Mouse (Mus musculus): ENCODE results near the gene Slc22a5. TPM values are rescaled to one million over a fixed set of nuclear protein-coding genes. Genes with fewer than 3 reads are reported as not detected.
"Not testable (repeated sequence)": the region's sequence is repeated elsewhere in the genome, so short reads cannot be mapped to it uniquely, and the experiment has no call there.

Slc22a5 gene
- polyA plus RNA-seq, 1 experiment from 2014 or later: 12.9 TPM

DNA sequence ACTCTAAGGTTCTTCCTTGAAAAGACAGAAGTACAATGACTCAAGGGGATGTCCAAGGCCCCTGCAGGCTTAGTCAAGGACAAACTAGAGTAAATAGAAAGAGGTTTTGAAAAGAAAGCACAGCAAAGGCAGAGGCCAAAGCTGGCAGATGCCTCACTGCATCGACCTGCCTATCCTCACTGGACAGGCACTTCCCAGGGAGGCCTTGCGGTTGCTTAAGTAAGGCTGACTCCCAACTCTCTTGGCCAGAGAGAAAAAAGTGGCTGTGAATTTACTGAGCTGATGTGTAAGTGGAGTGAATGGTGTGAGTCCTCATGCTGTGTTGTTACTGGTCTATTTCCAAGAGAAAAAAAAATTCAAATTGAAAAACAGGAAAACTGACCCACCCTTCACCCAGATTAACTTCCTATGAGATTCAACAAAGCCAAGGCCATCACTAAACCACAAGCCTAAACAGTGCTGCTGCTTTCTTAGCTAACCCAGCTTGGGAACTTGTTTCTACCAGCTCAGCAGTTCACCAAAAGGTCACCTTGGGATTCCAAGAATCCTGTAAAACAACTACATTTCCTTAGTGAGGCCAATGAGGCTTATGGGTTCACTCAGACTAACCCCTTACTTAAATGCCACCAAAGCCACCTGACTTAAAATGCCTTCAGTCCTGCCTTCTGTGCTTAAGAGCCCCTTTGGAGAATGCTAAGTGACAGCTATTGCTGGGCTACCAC is 19.5 kb downstream of the Slc22a5 start:
- Histone ChIP-seq H3K36me3 (ENCODE audit: control insufficient read depth, insufficient read depth, low read length) (0 out of 2 replicates have a peak, but pooled peaks cover 9% of the 10 kb centered on the region), H3K9me3 (ENCODE audit: control insufficient read depth, low read length) (no peaks in the 10 kb centered on the region), H3K4me2 (replicated peaks; ENCODE audit: low read depth, low read length) (no peak overlapping the region), H3K27me3 (ENCODE audit: control insufficient read depth, insufficient read depth, low read length) (no peaks in the 10 kb centered on the region), H3K9ac (ENCODE audit: low read depth, low read length) (no peak overlapping the region), H3K4me1 (ENCODE audit: control insufficient read depth, insufficient read depth, low read length) (no peaks in the 10 kb centered on the region), H3K27ac (ENCODE audit: low read depth, low read length) (no peak overlapping the region), H3K4me3 (ENCODE audit: low read length) (no peak overlapping the region)
- WGBS: 84% methylated on average over 2 of the region's 2 CpGs
- no peak for ATAC-seq (ENCODE audit: low FRiP score, low TSS enrichment)

DNA sequence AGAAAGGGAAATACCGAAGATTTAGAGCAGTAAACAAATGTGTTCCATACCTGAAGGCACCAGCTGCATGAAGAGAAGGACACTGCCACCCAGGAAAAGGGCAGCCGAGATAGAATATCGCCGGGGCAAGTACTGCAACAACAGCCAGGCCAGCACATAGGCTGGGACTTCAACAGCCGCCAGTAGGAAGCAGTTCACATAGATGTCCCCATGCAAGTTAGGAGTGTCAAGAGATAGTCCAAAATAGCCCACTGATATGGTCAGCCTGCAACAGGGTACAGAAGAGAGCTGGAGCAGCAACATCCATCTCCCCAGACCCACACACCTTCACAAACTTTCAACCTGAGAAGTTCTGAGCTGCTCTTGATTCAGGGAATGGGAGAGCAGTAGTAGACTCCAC is 22.3 kb downstream of the Slc22a5 start:
- H3K4me3 ChIP-seq (ENCODE audit: low read length): no peak overlapping the region
- no peak overlapping the region for H3K27ac ChIP-seq (ENCODE audit: low read depth, low read length)
- no peak overlapping the region for H3K9ac ChIP-seq (ENCODE audit: low read depth, low read length)
- WGBS: 91% methylated on average over 5 of the region's 5 CpGs
- no peak overlapping the region for H3K4me2 ChIP-seq (replicated peaks; ENCODE audit: low read depth, low read length)
- H3K27me3 ChIP-seq (ENCODE audit: control insufficient read depth, insufficient read depth, low read length): no peaks in the 10 kb centered on the region
- no peaks in the 10 kb centered on the region for H3K4me1 ChIP-seq (ENCODE audit: control insufficient read depth, insufficient read depth, low read length)
- H3K9me3 ChIP-seq (ENCODE audit: control insufficient read depth, low read length): no peaks in the 10 kb centered on the region
- ATAC-seq (ENCODE audit: low FRiP score, low TSS enrichment): no peak
- H3K36me3 ChIP-seq (ENCODE audit: control insufficient read depth, insufficient read depth, low read length): 0 out of 2 replicates have a peak, but pooled peaks cover 9% of the 10 kb centered on the region

DNA sequence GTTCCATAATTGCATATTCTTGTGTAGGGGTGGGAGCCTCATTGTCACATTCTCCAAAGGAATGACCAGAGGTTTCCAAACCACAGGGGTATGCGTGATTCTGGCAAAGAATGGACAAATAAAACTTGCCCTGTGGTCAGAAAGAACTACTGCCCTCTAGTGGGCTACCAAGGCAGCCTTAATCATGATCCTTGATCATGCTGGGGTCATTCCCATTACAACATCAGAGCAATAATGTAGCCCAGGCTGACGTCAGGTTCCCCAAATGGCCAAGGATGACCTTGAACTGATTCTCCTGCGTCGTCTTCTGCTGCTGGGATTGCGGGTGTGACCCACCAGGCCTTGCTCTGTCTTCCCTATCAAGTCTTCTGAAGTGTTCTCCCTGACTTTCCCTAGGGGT is 23.1 kb downstream of the Slc22a5 start:
- H3K4me2 ChIP-seq (replicated peaks; ENCODE audit: low read depth, low read length); ATAC-seq (ENCODE audit: low FRiP score, low TSS enrichment); H3K27ac ChIP-seq (ENCODE audit: low read depth, low read length); H3K4me3 ChIP-seq (ENCODE audit: low read length); H3K4me1 ChIP-seq (ENCODE audit: control insufficient read depth, insufficient read depth, low read length); H3K36me3 ChIP-seq (ENCODE audit: control insufficient read depth, insufficient read depth, low read length); H3K9ac ChIP-seq (ENCODE audit: low read depth, low read length); H3K27me3 ChIP-seq (ENCODE audit: control insufficient read depth, insufficient read depth, low read length); H3K9me3 ChIP-seq (ENCODE audit: control insufficient read depth, low read length): not testable (repeated sequence)
- WGBS: 43% methylated on average over 5 of the region's 5 CpGs

DNA sequence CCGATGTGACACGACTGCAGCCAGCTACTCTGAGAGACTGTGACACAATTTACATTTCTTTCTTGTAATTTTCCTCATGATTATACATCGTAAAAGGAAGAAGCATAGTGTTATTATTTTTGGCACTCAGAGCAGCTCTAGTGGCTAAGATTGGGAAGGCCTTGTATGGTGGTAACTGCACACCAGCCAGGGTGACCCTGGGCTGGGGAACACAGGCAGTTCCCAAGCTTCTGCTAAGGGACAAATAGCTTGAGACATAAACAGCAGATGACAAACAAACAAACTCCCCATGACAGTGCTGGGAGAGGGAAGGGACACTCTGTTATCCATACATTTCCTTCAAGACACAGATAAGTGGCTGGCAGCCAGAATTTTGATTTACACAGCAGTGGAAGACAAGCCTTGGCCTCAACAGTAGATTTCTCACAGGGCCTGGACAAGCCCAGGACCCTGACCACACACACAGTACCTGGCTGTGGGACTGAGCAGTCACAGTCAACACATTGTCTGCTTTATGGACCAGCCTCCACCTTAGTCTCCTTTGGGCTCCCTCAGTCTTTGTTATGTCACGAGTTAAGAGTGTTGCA is 26.6 kb downstream of the Slc22a5 start:
- H3K4me3 ChIP-seq (ENCODE audit: low read length); ATAC-seq (ENCODE audit: low FRiP score, low TSS enrichment); H3K4me1 ChIP-seq (ENCODE audit: control insufficient read depth, insufficient read depth, low read length); H3K4me2 ChIP-seq (replicated peaks; ENCODE audit: low read depth, low read length); H3K36me3 ChIP-seq (ENCODE audit: control insufficient read depth, insufficient read depth, low read length); H3K27me3 ChIP-seq (ENCODE audit: control insufficient read depth, insufficient read depth, low read length); H3K9ac ChIP-seq (ENCODE audit: low read depth, low read length); H3K9me3 ChIP-seq (ENCODE audit: control insufficient read depth, low read length); H3K27ac ChIP-seq (ENCODE audit: low read depth, low read length): not testable (repeated sequence)
- WGBS: 80% methylated on average over 1 of the region's 4 CpGs

GRCm38 (mm10) chr11:53860944-53861343 is 30.5 kb downstream of the Slc22a5 start:
- not testable (repeated sequence) for H3K9ac ChIP-seq (ENCODE audit: low read depth, low read length); H3K9me3 ChIP-seq (ENCODE audit: control insufficient read depth, low read length); H3K27ac ChIP-seq (ENCODE audit: low read depth, low read length); H3K27me3 ChIP-seq (ENCODE audit: control insufficient read depth, insufficient read depth, low read length); ATAC-seq (ENCODE audit: low FRiP score, low TSS enrichment); H3K4me2 ChIP-seq (replicated peaks; ENCODE audit: low read depth, low read length); H3K4me3 ChIP-seq (ENCODE audit: low read length); H3K36me3 ChIP-seq (ENCODE audit: control insufficient read depth, insufficient read depth, low read length); H3K4me1 ChIP-seq (ENCODE audit: control insufficient read depth, insufficient read depth, low read length)
- 85% methylated on average over 8 of the region's 9 CpGs for WGBS

DNA sequence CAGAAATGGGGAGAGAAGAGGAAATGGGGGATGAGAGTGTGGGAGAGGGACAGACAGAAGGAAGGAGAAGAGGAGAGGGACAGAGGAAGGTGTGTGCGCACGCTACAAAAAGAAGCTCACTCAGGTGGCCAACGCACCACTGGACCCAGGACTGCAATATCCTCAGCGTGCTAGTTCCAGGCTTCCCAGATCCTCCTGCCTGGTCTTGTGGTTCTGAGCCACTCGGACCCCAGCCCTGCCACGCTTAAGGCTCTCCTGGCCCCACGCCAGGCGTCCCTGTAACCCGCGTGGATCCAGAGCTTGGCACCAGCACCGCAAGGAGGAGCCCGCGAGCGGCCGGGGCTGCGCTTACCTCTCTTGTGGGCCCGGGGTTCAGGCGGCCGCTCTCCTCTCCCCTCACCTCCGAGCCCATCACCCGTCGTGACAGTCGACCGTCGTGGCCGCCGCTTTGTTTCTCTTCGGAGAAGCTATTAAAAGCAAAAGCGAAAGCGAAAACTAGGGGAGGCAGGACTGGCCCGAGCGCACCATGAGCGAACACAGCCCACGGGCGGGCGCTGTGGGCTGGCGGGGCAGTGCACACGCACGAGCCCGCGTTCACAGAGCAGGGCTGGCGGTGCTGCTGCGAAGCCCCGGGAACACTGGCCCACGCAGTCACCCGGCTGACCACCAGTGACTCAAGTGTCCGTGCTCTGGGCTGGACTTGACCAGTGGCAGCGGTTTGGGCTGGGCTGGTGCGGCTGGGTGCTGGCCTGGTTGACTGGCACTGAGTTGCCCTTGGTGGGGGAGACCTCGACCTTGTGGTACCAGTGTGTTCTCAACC is 32.5 kb downstream of the Slc22a5 start, which contains the start of gene Gm12216:
TSS of gene Gm12216 (minus strand) at position 496 of the 820 bp plus-strand sequence.
- H3K27ac ChIP-seq (ENCODE audit: low read depth, low read length); H3K36me3 ChIP-seq (ENCODE audit: control insufficient read depth, insufficient read depth, low read length); H3K27me3 ChIP-seq (ENCODE audit: control insufficient read depth, insufficient read depth, low read length); H3K9me3 ChIP-seq (ENCODE audit: control insufficient read depth, low read length); H3K4me1 ChIP-seq (ENCODE audit: control insufficient read depth, insufficient read depth, low read length): not testable (repeated sequence)
- Histone ChIP-seq H3K4me3 (ENCODE audit: low read length) (peak within 1 kb of the TSS; percentile 49), H3K9ac (ENCODE audit: low read depth, low read length) (peak within 1 kb of the TSS; percentile 54), H3K4me2 (replicated peaks; ENCODE audit: low read depth, low read length) (peak within 1 kb of the TSS; percentile 71)
- peak; percentile 73 for ATAC-seq (ENCODE audit: low FRiP score, low TSS enrichment)
- 13% methylated on average over 39 of the region's 50 CpGs for WGBS

- Histone ChIP-seq H3K9me3 (ENCODE audit: control insufficient read depth, low read length) (no peaks in the 10 kb centered on the region), H3K9ac (ENCODE audit: low read depth, low read length) (peak overlapping the region; percentile 54; the same call in 1 of the 2 replicates), H3K27ac (ENCODE audit: low read depth, low read length) (no peak overlapping the region), H3K36me3 (ENCODE audit: control insufficient read depth, insufficient read depth, low read length) (no peaks in the 10 kb centered on the region), H3K4me1 (ENCODE audit: control insufficient read depth, insufficient read depth, low read length) (no peaks in the 10 kb centered on the region), H3K27me3 (ENCODE audit: control insufficient read depth, insufficient read depth, low read length) (0 out of 2 replicates have a peak, but pooled peaks cover 3% of the 10 kb centered on the region), H3K4me3 (ENCODE audit: low read length) (peak overlapping the region; percentile 49; the same call in 1 of the 2 replicates), H3K4me2 (replicated peaks; ENCODE audit: low read depth, low read length) (no peak overlapping the region)
- 80% methylated on average over 6 of the region's 6 CpGs for WGBS
- no peak for ATAC-seq (ENCODE audit: low FRiP score, low TSS enrichment)
Observed at GRCm38 (mm10) chr11:53858058-53858760, 33.3 kb downstream of the Slc22a5 start.

- H3K4me3 ChIP-seq (ENCODE audit: low read length): no peak overlapping the region
- 0 out of 2 replicates have a peak, but pooled peaks cover 3% of the 10 kb centered on the region for H3K27me3 ChIP-seq (ENCODE audit: control insufficient read depth, insufficient read depth, low read length)
- H3K9ac ChIP-seq (ENCODE audit: low read depth, low read length): no peak overlapping the region
- ATAC-seq (ENCODE audit: low FRiP score, low TSS enrichment): no peak
- 26% methylated on average over 5 of the region's 5 CpGs for WGBS
- no peak overlapping the region for H3K4me2 ChIP-seq (replicated peaks; ENCODE audit: low read depth, low read length)
- H3K27ac ChIP-seq (ENCODE audit: low read depth, low read length): no peak overlapping the region
- H3K9me3 ChIP-seq (ENCODE audit: control insufficient read depth, low read length): no peaks in the 10 kb centered on the region
- no peaks in the 10 kb centered on the region for H3K36me3 ChIP-seq (ENCODE audit: control insufficient read depth, insufficient read depth, low read length)
- no peaks in the 10 kb centered on the region for H3K4me1 ChIP-seq (ENCODE audit: control insufficient read depth, insufficient read depth, low read length)
Observed at GRCm38 (mm10) chr11:53853665-53854064, 37.8 kb downstream of the Slc22a5 start.

All from kidney, embryonic 14.5 days (tissue).